Mouse (Mus musculus) cerebellum, adult 9-11 months (tissue): ENCODE measurements at regions not wholly inside any gene's neighbourhood (a gene's known extent, or its start where the extent isn't known, plus 50 kb on each side); places are given as distances from the start of the nearest gene placed in this dataset.

ENCODE experiments used
- DNase-seq: peaks from one replicate; pipeline ENCODE4 v3.0.0; 2022

DNA sequence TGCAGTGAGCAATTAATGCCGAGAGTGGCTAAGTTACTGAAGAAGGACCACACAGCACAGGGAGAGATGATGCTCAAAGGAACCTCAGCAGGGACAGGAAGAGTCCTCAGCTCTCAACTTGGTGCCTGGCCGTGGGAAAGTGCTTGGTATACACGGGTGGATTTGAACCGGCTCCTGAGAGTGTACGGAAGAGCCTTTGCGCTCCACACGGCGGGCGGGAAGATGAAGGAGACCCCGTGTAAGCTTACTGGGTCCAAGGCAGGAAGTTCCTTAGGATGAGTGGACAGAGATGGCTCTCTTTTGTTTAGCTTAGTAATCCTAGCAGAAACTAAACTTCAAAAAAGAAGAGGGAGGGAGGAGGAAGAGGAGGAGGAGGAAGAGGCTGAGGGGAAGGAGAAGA lies 73.8 kb upstream of the Cpm start:
- DNase-seq: no peak

GRCm38 (mm10) chr10:117555044-117555443 lies 74.3 kb upstream of the Cpm start:
- DNase-seq: no peak

GRCm38 (mm10) chr10:117554533-117554932 lies 74.8 kb upstream of the Cpm start:
- DNase-seq: no peak

DNA sequence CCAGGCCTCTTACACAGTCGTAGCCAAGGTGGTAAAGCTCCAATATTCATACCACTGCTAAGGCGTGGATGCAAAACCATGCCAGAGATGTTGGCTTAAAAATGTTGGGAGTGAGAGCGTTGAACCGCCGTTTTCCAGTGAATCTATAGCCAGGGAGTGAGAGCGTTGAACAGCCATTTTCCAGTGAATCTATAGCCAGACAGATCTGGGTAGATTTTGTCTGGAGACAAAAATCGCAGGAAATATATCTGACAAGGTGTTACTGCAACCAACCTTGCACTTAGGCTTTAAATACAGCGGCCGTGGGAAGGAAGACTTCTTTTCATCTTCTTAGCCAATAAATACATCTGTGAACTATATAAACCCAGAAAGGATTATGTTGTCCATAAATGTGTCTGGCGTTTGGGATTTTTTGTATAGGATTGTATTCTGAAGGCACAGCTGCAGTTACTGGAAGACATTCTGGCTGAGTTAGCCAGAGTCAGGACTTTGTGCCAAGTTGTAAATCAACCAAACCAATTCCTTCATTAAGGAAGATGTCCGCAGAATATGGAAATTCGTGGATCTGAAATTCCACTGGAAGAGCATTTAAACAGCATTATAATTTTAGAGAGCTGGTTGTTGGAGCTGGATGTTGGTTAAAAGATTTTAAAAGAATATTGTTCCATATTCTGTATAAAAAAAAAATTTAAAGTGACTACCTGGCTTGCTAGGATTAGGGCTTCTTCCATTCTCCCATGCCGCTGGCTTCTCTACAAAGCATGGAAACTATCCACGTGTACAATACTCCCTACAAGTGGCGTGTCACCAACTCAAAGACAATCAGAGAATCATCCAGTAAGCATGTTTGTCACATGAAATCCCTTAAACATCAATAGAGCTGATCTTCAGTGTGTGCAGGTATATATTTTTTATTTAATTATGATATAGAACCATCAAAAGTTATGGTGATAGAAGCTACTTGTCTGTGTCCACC lies 75.8 kb upstream of the Cpm start:
- DNase-seq: no peak

GRCm38 (mm10) chr10:117552049-117552652 lies 77.1 kb upstream of the Cpm start:
- no peak for DNase-seq

DNA sequence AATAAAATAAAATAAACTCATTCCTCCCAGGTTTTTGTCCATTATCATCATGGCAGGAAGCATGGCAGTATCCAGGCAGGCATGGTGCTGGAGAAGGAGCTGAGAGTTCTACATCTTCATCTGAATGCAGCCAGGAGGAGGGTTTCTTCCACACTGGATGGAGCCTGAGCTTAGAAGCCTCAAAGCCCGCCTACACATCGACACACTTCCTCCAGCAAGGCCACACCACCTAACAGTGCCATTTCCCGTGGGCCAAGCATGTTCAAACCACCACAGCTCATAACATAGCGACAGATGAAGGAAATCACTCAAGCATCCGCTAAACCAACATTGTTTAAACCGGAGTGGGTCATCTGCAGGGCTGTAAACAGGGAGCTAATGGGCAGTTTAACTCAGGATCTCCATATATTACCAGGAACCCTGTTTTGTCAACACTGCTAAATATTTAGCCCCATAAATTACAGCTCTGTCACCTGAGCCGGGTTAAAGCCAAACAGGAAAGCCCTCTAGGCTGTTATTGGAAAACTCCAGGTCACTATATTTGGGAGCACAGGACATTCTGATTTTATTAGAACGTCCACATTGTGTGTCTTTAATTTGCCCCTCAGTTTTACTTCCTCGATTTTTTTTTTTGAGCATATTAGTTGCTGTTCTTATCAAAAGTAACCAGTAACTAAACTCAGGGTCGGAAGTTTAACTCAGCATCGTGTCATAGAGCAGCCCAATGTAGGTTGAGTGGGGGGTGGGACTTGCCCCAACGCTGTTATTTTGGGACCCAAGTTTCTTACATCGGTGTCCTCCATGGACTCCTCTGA lies 77.9 kb upstream of the Cpm start:
- DNase-seq: no peak

DNA sequence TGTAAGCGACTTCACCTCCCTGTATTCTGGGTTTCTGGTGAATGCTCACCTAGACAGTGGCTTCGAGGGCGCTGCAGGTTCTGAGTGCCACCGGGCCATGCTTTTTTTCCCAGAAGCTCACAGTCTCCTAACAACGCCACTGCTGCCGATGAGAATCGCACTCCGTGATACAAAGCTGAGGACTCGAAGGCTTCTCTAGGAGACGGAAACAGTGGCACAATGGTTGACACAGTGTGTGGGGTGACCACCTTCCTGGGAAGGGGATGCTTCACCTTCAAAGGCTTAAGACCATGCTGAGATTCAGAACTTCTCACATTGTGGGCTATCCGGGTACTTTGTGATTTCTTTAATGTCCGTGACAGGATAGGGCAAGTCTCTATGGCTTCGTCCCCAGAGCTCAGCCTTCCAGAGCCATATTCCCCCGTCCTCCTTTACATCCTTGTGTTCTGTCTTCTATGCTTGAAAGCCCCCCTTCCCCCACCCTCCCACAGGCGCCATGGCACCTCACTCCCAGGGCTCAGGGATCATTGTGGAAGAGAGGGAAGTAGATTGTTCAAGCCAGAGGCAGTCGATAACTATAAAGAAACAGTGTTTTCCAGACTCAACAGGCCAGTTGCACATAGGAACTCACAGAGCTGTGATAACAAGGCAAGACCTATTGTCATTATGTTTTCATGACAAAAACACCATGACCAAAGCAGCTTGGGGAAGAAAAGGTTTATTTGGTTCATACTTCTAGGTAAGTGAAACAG lies 79.3 kb upstream of the Cpm start:
- no peak for DNase-seq

DNA sequence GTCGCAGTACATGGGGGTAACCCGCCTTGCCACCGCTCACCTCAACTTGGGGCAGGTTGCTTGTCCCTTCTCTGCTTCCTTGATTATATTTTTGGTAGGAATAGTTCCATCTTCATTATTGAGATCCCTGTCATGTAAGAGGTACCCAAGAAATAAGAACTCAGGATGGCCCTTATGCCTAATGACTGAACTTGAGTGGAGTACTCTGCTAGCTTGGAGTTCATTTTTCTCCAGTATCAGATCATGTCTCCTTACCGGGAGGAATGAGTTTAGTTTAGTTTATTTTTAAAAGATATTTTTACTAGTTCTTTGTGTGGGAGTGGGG lies 79.8 kb upstream of the Cpm start:
- DNase-seq: no peak

DNA sequence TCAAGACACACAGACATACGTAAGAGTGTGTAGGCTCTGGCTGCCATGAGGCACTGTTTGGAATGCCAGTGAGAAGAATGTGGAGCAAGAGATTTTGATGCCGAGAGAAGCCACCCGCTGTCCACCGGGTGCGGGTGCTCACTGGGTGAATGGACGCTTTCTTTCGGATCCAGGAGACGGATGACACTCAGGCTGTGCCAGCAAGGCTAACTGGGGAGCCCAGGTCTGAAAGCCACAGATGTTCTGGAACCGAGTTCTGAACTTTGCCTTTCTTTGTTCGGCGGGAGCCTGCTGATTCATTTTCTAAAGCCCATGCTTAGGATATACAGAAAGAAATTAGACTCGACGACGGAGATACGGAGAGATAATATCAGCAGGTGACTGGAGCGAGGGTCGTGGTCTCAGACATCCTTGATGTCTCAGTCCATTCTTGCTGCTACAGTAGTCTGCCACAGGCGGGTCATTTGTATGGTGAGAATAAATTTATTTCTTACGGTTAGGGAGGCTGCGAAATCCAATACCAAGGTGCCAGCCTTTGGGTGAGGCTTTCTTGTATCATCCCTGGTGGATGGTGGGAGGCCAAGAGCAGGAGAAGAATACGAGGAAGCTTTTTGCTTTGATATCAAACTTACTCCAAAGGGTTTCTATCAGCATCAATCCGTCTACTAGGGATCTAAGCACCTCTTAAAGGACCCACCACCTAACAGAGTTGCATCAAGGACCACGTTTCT lies 80.4 kb upstream of the Cpm start:
- DNase-seq: no peak

- DNase-seq: no peak
Measured at GRCm38 (mm10) chr10:117548262-117548661, 81.0 kb upstream of the Cpm start.

GRCm38 (mm10) chr10:117547275-117547674 lies 82.0 kb upstream of the Cpm start:
- no peak for DNase-seq

GRCm38 (mm10) chr10:117545842-117546631 lies 83.3 kb upstream of the Cpm start:
- DNase-seq: no peak

DNA sequence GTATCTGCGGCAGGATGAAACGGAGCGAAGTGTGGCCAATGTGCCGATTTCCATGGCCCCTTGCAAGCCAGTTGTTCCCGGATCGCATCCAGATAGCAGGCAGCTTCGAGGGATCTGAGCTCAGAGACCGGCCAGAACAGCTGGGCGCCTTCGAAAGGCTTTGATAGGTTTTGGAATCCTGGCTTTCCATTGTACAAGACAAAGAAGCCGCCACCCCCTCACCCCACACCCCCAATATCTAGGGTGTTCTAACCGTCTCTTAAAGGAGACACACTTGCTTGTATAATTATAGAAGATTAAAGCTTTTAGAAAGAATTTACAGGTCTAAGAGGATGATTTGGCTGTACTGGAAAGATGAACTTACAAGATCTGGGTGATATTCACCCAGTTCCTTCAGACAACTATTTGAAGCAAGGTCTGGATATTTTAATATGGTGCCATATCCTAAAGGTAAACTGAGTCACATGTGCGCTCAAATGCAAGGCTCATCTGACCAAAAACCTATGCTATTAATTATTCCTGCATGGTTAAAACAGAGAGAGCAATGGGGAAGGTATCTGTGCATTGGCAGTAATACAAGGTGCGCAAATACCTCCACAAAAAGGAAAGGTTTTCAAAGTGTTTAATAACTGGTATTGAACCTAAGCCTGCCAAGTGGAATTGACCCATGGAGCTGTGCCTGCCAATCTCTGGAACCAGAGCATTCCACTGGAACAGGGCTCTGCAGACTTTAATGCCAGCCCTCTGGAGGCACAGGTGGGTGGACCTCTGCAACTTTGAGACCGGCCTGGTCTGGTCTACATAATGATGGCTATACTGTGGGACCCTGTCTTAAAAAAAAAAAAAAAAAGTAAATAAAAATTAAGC lies 84.4 kb upstream of the Cpm start:
- DNase-seq: no peak

DNA sequence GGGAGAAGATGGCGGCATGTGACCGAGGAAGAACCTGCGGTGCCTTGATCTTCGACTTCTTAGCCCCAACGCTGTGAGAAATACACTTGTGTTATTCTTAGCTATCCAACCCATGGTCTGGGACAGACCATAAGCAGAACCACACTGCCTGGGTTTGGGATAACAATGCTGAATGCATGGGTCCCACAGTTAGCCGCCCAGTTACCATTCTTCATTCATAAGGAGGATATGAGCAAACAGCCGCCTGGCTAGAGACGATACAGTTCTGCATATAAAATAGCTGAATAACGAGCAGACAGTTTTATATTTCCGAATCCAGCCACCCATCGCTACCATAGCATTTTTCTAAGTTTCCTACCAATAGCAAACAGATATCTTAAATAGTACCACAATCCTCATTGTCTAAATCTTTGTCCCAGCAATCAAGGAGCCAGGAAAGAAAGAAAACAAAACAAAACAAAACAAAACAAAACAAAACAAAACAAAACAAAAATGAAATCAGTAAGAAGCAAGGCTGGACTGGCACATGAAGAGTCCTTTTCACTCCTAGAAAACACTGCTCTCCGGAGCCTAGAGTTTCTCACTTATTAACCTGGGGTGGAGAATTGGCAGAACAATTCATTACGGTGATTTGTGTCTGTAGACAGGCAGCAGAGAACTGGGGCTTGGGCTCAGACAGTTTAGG lies 85.2 kb upstream of the Cpm start:
- DNase-seq: no peak

DNA sequence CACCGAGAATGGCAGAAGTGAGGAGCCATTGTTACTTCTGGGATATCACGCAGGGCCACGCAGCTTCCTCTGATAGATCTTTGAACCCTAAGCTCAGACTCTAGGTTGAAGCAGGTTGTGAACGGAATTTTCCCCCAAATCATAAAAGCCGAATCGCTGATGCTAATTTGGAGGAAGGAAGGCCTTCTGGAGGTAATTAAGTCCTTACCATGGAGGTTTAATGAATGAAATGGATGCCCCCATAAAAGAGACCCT lies 85.7 kb upstream of the Cpm start:
- DNase-seq: no peak

DNA sequence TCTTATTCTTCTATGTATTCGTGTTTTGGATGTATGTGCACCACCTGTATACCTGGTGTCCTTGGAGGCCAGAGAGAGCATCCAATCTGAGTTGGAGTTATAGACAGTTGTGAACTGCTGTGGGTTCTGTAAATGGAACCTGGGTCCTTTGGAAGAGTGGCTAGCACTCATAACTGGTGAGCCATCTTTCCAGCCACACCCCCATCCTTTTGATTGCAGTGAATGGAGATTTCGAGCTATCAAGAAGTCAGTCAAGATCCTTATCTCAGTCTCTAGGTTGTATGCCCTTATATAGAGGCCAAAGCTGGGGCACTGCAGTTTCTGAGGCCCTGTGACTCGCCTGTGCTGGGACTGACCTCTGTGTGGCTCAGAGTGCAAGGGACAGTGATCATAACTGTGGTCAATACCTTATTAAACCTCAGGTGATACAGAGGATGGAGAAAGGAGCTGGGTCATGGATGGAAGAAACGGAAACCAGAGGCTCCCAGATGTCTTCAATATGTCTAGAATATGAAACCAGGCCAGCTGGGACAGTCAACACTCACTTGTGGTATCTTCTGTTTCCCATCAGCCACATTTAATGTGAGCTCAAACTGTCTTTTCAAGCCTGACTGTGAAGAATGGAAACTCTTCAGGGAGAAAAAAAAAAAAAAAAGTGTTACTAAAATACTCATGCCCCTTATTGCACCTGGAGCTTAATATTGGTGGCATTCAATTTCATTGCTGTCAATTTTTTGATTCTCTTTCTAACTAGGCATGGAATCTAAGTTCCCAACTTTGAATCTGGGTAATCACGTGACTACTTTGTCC lies 86.2 kb upstream of the Cpm start:
- DNase-seq: no peak

DNA sequence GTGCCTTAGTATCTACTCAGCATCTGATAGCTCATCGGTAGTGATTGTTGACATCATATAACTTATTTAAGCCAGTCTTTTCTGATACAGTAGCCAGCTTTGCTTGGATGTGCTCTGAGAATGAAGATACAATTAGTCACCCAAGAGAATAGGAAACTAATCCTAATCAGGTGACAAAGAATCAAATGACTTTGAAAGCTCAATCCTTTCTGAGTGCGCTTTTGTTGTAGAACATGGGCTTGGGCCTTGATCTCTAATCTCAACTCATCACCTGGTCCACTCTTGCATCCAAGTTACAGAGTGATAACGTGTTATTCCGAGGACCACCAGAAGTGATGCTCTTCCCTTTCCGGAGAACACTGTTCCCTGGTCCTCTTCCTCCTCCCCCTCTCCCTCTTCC lies 86.9 kb upstream of the Cpm start:
- no peak for DNase-seq

DNA sequence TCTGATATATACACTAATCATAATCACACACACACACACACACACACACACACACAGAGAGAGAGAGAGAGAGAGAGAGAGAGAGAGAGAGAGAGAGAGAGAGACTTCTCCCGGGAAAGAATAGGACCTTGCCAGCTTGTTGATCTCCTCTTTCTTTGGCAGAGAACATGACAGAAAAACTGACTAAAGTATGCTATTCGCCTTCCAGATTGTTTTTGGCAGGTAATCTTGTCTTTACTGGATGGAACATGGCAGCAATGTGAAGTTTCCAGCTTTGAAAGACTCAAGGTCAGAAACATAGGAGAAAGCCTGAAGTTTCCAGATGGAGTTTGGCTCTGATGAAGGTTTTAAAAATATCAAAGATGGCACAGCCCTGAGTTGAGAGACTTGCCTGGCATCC lies 87.8 kb upstream of the Cpm start:
- DNase-seq: no peak

GRCm38 (mm10) chr10:117540747-117541398 lies 88.4 kb upstream of the Cpm start:
- DNase-seq: no peak
